Mouse (Mus musculus): Measurements from ENCODE around the gene Nanog. TPM values are rescaled to one million over a fixed set of nuclear protein-coding genes. Genes with fewer than 3 reads are reported as not detected.

Nanog gene
- polyA plus RNA-seq, 1 experiment from 2014 or later: 0.11 TPM

- Histone ChIP-seq H3K36me3 (no peaks in the 10 kb centered on the region), H3K27ac (no peak overlapping the region), H3K9me3 (replicated peaks) (no peaks in the 10 kb centered on the region), H3K27me3 (ENCODE audit: low read depth, poor library complexity, severe bottlenecking) (no peaks in the 10 kb centered on the region), H3K4me3 (no peak overlapping the region), H3K4me1 (peaks cover 3% of the 10 kb centered on the region; the same call in 1 of the 2 replicates)
- DNase-seq (ENCODE audit: low spot score): no peak
- WGBS: 64% methylated on average over 2 of the region's 2 CpGs
Observed at GRCm38 (mm10) chr6:122755913-122756312, 48.6 kb downstream of the Nanog start.

- no peak overlapping the region for H3K27ac ChIP-seq
- DNase-seq (ENCODE audit: low spot score): no peak
- H3K27me3 ChIP-seq (ENCODE audit: low read depth, poor library complexity, severe bottlenecking): peaks cover 13% of the 10 kb centered on the region
- 91% methylated on average over 5 of the region's 5 CpGs for WGBS
- H3K4me1 ChIP-seq: peaks cover 10% of the 10 kb centered on the region; the same call in 1 of the 2 replicates
- H3K36me3 ChIP-seq: no peaks in the 10 kb centered on the region
- no peaks in the 10 kb centered on the region for H3K9me3 ChIP-seq (replicated peaks)
- H3K4me3 ChIP-seq: no peak overlapping the region
Observed at GRCm38 (mm10) chr6:122758732-122759131, 51.4 kb downstream of the Nanog start.

- H3K9me3 ChIP-seq (replicated peaks): no peaks in the 10 kb centered on the region
- DNase-seq (ENCODE audit: low spot score): peak; percentile 60
- peak overlapping the region; percentile 42; the same call in 1 of the 2 replicates for H3K27ac ChIP-seq
- no peaks in the 10 kb centered on the region for H3K36me3 ChIP-seq
- peaks cover 33% of the 10 kb centered on the region for H3K4me1 ChIP-seq
- peaks cover 25% of the 10 kb centered on the region for H3K27me3 ChIP-seq (ENCODE audit: low read depth, poor library complexity, severe bottlenecking)
- H3K4me3 ChIP-seq: peak overlapping the region; percentile 43
- WGBS: 2% methylated on average over 11 of the region's 11 CpGs
Observed at GRCm38 (mm10) chr6:122761011-122761599, 53.8 kb downstream of the Nanog start.

GRCm38 (mm10) chr6:122761901-122762300 lies 54.6 kb downstream of the Nanog start:
- H3K4me3 ChIP-seq: no peak overlapping the region
- H3K9me3 ChIP-seq (replicated peaks): no peaks in the 10 kb centered on the region
- H3K4me1 ChIP-seq: peaks cover 39% of the 10 kb centered on the region
- peaks cover 25% of the 10 kb centered on the region for H3K27me3 ChIP-seq (ENCODE audit: low read depth, poor library complexity, severe bottlenecking)
- H3K36me3 ChIP-seq: no peaks in the 10 kb centered on the region
- H3K27ac ChIP-seq: no peak overlapping the region
- DNase-seq (ENCODE audit: low spot score): no peak

- Histone ChIP-seq H3K27me3 (ENCODE audit: low read depth, poor library complexity, severe bottlenecking) (peaks cover 25% of the 10 kb centered on the region), H3K9me3 (replicated peaks) (no peaks in the 10 kb centered on the region), H3K4me3 (no peak overlapping the region), H3K27ac (no peak overlapping the region), H3K4me1 (peaks cover 39% of the 10 kb centered on the region), H3K36me3 (no peaks in the 10 kb centered on the region)
- 66% methylated on average over 3 of the region's 3 CpGs for WGBS
- no peak for DNase-seq (ENCODE audit: low spot score)
Observed at GRCm38 (mm10) chr6:122762480-122762879, 55.2 kb downstream of the Nanog start.

- Histone ChIP-seq H3K9me3 (replicated peaks) (no peaks in the 10 kb centered on the region), H3K27ac (peak overlapping the region; percentile 30; the same call in 1 of the 2 replicates), H3K27me3 (ENCODE audit: low read depth, poor library complexity, severe bottlenecking) (peaks cover 25% of the 10 kb centered on the region), H3K36me3 (no peaks in the 10 kb centered on the region), H3K4me3 (no peak overlapping the region), H3K4me1 (peaks cover 41% of the 10 kb centered on the region)
- no peak for DNase-seq (ENCODE audit: low spot score)
- 72% methylated on average over 11 of the region's 11 CpGs for WGBS
Observed at GRCm38 (mm10) chr6:122762952-122763700, 55.8 kb downstream of the Nanog start.

GRCm38 (mm10) chr6:122763844-122764445 lies 56.7 kb downstream of the Nanog start:
- WGBS: 39% methylated on average over 17 of the region's 17 CpGs
- Histone ChIP-seq H3K4me3 (peak overlapping the region; percentile 60), H3K27ac (peak overlapping the region; percentile 87), H3K36me3 (no peaks in the 10 kb centered on the region), H3K9me3 (replicated peaks) (no peaks in the 10 kb centered on the region), H3K4me1 (peaks cover 48% of the 10 kb centered on the region), H3K27me3 (ENCODE audit: low read depth, poor library complexity, severe bottlenecking) (peaks cover 25% of the 10 kb centered on the region)
- DNase-seq (ENCODE audit: low spot score): no peak

Other genes with a start within 250 kb of the Nanog start
- 39.4 and 49.3 TPM in 2 replicates for gene Rimklb, start 208.7 kb upstream of the Nanog start, polyA plus RNA-seq (2016; fragmentation: Nextera tagmentation; extraction: Ambion mirVana)
- 0.30 and 0.51 TPM in 2 replicates for gene Mfap5, start 201.6 kb upstream of the Nanog start, polyA plus RNA-seq (2016; fragmentation: Nextera tagmentation; extraction: Ambion mirVana)
- gene Aicda, start 153.7 kb upstream of the Nanog start, polyA plus RNA-seq (2016; fragmentation: Nextera tagmentation; extraction: Ambion mirVana): 0.28 TPM in 1 of 2 replicates, not detected in the other
- 0.63 and 1.5 TPM in 2 replicates for gene Apobec1, start 105.0 kb upstream of the Nanog start, polyA plus RNA-seq (2016; fragmentation: Nextera tagmentation; extraction: Ambion mirVana)
- gene Gdf3, start 97.4 kb upstream of the Nanog start, polyA plus RNA-seq (2016; fragmentation: Nextera tagmentation; extraction: Ambion mirVana): not detected in 2 replicates
- not detected in 2 replicates for gene Dppa3, start 81.1 kb upstream of the Nanog start, polyA plus RNA-seq (2016; fragmentation: Nextera tagmentation; extraction: Ambion mirVana)
- gene Slc2a3, start 94.2 kb downstream of the Nanog start, polyA plus RNA-seq (2016; fragmentation: Nextera tagmentation; extraction: Ambion mirVana): 61.3 and 74.0 TPM in 2 replicates
- gene Foxj2, start 112.4 kb downstream of the Nanog start, polyA plus RNA-seq (2016; fragmentation: Nextera tagmentation; extraction: Ambion mirVana): 1.7 and 3.2 TPM in 2 replicates
- 0.73 and 1.2 TPM in 2 replicates for gene C3ar1, start 148.7 kb downstream of the Nanog start, polyA plus RNA-seq (2016; fragmentation: Nextera tagmentation; extraction: Ambion mirVana)
- gene Necap1, start 167.0 kb downstream of the Nanog start, polyA plus RNA-seq (2016; fragmentation: Nextera tagmentation; extraction: Ambion mirVana): 52.1 and 56.2 TPM in 2 replicates
- 0.40 and 0.56 TPM in 2 replicates for gene Clec4a1, start 214.4 kb downstream of the Nanog start, polyA plus RNA-seq (2016; fragmentation: Nextera tagmentation; extraction: Ambion mirVana)
- gene Clec4a3, start 245.0 kb downstream of the Nanog start, polyA plus RNA-seq (2016; fragmentation: Nextera tagmentation; extraction: Ambion mirVana): 0.40 TPM in 1 of 2 replicates, not detected in the other

Data from limb, embryonic 10.5 days (tissue).